Mouse (Mus musculus): ENCODE results near the gene Snrnp200.

GRCm38 (mm10) chr2:127248334-127249004 lies 40.3 kb downstream of the Snrnp200 start:
- TF ChIP-seq MAX (IDR thresholded peaks at IDR 0.05; ENCODE audit: low read depth) (no peak), POLR2A (IDR thresholded peaks at IDR 0.05; ENCODE audit: insufficient read length, low read depth) (peak; percentile 30), USF1 (IDR thresholded peaks at IDR 0.05; ENCODE audit: low read depth) (no peak), TCF3 (IDR thresholded peaks at IDR 0.05; ENCODE audit: insufficient read length, low read depth) (no peak), MYOG (IDR thresholded peaks at IDR 0.05; ENCODE audit: control insufficient read depth in 1 of 3, insufficient read depth in 1 of 3, insufficient read length in 2 of 3, low read depth in 2 of 3) (no peak), TCF12 (IDR thresholded peaks at IDR 0.05; ENCODE audit: insufficient read depth, poor library complexity, severe bottlenecking) (no peak), REST (IDR thresholded peaks at IDR 0.05; ENCODE audit: insufficient read depth, insufficient read length) (no peak), E2F4 (IDR thresholded peaks at IDR 0.05; ENCODE audit: insufficient read depth) (no peak)

Measured in myocyte (in vitro differentiated cells).